Mouse (Mus musculus) thymus, postnatal 14 days (tissue): ENCODE data around the gene Kcnip4.

Experiments used
- DNase-seq: peaks from one replicate; pipeline ENCODE4 v3.0.0; 2021

The Kcnip4 gene

DNA sequence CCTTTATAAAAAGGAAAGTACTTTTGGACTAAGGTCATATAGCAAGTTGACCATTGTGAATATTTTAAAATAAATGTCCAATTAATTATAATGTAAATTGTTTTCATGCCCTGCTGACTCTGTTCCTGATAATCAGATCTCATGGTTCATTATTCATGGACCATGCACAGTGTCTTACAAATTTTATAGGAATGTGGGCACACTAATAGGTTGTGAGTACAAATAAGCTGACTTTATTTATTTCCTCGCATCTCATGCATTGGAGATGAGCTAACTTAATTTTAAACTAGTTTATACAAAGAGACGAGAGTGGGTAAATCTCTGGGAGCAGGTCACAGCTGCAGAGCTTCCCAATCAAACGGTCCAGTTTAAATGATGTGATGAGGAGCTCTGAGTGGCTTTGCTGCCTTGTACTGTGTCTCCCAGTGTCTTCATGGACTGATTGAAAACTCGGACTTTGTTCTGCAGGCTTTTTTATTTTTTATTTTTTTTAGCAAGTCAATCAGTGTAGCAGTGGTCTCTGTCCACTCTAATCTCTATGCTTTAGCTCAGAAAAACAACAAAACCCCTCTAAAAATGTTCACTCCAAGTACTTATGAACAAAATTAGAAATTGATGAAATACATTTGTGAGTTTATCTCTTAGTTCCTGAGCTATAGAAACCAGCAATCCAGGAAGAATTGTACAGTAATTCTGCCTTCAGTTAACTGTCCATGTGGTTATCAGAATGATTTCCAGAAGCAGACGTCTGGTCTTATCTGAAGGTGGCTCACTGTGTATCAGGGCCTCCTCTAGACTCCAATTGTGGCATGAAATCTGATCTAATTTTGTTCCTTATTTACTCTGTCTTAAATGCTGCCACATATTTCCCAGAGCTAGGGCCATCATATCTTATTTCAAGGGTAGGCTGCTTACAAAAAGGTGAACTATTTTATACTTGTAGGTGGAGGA, 979.6 kb downstream of the Kcnip4 start:
- DNase-seq = no peak

DNA sequence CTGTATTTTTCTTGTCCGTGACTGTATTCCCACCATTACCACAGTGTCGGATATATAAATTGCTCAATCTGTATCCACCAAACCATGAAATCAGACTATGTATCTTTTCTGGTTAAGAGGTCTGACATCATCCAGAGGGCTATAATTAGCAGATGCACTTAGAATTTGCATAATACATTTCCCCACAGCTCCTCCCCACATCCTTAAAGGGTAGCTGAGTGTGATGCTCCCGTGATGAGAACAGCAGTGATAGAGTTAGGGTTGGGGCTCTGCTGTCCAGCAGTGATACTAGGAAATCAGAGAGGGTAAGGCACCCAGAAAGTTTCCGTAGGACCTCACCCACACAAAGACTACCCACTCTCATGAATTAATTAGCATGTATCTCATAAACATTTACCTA, 1006.7 kb downstream of the Kcnip4 start:
- no peak for DNase-seq

DNA sequence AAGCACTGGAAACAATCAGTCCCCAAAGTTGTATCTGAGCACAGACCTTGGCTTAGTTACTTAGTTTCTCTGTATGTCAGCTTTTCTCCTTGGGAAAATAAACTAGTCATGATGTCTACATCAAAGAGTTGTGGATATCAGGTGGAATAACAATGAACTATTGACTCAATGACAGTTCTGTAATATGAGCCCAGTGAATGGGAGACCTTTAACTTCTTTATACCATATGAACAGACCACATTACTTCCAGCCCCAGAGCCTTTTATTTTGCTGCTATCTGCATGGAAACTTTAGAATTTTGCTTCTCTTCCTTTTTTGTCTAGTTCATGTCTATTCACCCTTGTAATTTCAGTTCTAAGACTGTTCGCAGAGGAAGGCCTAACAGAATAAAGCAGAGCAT, 1011.4 kb downstream of the Kcnip4 start:
- no peak for DNase-seq

DNA sequence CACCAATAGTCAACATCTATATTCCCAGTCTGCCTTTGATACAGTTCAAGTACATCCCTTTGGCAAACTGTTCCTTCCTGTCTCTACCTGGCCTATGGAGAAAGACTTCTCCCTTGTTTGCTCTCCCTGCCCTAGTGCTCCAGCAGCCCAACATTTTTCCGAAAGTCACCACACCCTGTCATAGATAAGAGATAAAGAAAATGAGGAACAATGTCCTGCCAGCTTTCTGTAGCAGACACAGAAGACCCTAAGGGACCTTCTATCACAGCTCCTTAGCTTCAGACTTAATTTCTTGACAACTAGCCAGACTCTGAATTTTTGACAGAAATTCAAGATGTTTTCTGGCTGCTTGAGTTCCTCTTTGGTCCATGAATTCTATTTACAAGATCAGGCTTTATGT, 1013.4 kb downstream of the Kcnip4 start:
- DNase-seq = no peak

GRCm38 (mm10) chr5:48510241-48510640, 1014.5 kb downstream of the Kcnip4 start:
- no peak for DNase-seq

- DNase-seq = no peak
Measured at GRCm38 (mm10) chr5:48509194-48509930, 1015.3 kb downstream of the Kcnip4 start.

DNA sequence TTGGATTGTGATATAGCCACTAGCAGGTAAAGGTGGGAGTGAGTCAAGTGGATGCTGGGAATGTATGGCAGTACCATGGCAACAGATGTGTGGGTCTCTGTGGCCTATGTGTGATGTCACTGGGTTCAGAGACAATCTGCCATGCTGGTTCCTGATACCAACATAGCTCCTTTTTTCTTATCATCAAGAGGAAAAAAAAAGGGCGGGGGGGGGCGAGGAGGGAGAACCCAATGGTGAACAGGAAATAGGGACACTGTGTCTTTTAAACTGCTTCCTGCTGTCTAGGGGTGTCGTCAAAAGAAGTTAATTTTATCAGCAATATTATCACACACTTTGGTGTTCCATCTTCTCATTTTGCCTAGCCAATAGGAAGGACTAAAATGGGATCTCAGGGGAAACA, 1021.6 kb downstream of the Kcnip4 start:
- DNase-seq = no peak

GRCm38 (mm10) chr5:48502442-48502841, 1022.3 kb downstream of the Kcnip4 start:
- DNase-seq = no peak

- no peak for DNase-seq
Measured at GRCm38 (mm10) chr5:48500204-48500603, 1024.5 kb downstream of the Kcnip4 start.

DNA sequence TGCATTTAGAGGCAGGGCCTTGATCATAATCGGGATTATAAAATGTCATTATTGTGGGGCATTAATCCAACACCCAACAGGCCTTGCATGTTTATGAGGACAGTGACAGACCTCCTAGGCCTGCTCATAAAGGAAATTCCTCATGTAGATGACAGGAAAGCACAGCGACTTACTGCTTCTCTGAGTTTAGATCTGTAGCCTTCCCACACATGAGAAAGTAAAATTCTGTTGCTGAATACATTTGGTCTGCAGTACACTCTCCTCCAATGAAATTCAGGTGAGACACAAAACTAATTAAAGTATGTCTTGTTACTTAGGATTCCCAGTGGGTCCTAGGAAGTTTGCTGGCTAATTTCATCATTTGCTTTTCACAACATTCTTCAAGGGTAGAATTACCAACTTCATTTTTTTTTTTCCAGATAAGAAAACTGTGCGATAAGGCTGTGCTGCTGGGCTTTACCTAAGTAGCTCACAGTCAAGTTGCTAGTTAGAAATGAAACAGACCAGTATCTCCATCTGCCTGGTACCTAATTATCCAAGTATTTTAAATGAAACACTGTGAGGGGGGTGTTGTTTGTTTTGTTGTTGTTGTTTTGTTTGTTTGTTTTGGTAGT, 1033.7 kb downstream of the Kcnip4 start:
- DNase-seq = no peak

DNA sequence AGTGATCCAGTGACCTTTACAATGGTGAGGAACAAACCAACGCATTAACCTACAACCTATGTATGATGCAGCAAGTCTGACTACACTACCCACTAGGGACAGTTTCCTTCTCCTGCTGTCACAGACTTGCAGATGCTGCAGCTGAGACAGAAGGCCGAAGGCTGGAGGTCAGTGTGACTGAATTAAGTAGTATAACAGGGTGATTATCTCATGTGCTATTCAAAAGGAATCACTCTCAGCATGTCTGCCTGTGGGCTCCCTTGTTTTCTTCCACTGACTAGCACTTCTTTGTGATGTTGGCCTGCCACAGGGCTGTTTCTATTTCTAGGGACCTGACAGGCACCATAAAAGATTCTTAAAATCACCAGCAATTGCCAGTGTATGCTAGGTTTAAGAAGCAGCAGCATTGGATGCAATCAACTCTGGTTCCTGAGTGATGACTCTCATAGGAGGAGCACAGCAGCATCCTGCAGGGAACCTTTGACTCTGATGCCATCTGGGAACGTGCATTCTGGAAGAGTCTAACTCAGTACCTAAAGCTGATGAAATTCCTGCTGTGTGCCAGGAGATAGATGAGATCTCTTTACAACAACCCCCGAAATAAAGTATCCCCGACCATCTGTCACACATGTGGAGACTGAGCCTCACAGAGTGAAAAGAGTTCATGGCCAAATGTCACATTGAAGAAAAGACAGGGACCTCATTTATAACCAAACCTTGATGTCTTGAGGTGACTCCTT, 1035.0 kb downstream of the Kcnip4 start:
- DNase-seq = no peak

- no peak for DNase-seq
Measured at GRCm38 (mm10) chr5:48483112-48483511, 1041.6 kb downstream of the Kcnip4 start.

DNA sequence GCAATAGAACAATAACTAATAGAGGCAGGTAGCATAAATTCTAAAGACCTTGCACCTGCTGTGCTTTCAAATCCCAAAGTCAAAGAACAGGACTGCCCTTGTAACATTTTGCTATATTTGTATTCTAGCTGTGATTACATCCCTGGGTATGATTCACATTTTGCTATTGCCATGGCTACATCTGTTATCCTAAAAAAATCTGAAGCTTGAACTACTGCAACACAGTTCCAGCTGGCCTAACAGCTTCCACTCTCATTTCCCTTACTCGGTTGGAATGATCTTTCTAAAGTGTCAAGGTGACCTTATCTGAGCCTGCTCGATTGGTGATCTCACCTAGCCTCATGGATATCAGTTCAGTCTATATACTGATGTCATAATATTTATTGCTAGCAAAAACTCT, 1064.5 kb downstream of the Kcnip4 start:
- DNase-seq = no peak

DNA sequence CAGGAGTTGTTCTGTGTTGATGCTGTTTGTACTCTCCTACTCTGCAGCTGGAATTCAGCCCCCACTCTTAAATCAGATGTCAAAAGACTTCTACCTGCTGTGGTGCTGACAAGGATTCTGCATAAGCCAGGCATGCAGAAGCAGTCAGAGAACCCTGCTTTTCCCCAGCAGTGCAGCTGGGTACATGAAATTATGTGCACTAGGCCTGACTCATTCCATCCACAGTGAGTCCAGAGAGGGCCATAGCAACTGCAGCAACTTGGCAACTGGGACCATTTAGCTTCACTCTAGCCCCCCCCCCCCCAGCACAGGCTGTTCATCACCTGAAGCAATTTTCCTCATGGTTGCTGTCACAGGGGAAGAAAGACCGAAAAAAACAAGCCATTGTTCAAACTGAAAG, 1075.8 kb downstream of the Kcnip4 start:
- no peak for DNase-seq

DNA sequence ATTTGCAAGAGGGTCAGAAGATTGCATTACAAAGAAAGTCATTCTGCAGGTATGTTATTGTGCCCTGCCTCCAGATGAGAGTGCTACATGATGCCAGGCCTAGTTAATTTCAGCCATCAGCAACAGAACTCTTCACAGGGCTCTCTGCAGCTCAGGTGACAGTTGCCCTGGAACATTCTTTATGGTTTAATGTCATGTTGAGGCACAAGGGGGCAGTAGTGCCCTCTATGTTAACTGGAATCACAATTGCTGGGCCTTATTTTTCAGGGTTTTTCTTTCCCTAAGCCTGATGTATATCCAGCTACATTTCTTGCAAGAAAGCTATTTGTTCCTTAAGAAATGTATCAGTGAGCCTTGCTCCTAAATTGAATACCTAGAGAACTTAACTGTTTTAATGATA, 1094.2 kb downstream of the Kcnip4 start:
- DNase-seq = no peak

- no peak for DNase-seq
Measured at GRCm38 (mm10) chr5:48421957-48422356, 1102.8 kb downstream of the Kcnip4 start.

GRCm38 (mm10) chr5:48419741-48420140, 1105.0 kb downstream of the Kcnip4 start:
- DNase-seq = no peak

GRCm38 (mm10) chr5:48412261-48412660, 1112.4 kb downstream of the Kcnip4 start:
- no peak for DNase-seq

DNA sequence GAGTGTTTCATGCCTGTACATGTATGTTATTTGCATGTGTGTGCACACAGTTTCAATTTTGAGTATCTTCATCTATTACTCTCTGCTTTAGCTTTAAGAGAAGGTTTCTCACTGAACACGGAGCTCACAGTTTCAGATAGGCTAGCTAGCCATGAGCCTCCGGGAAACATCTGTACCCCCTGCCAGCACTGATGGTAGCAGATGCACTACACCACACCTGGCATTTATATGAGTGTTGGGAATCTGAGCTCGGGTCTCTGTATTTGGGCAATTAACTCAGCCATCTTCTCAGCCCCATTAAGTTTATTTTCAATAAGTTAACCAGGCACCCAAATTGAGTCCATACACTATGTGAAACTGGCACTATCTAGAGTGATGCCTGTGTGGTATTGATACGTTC, 1113.2 kb downstream of the Kcnip4 start:
- no peak for DNase-seq

GRCm38 (mm10) chr5:48410348-48410747, 1114.4 kb downstream of the Kcnip4 start:
- DNase-seq = no peak

GRCm38 (mm10) chr5:48408276-48408675, 1116.4 kb downstream of the Kcnip4 start:
- DNase-seq = no peak

GRCm38 (mm10) chr5:48402497-48402896, 1122.2 kb downstream of the Kcnip4 start:
- no peak for DNase-seq
